Mouse (Mus musculus) layer of hippocampus, postnatal 14 days (tissue): ENCODE results near the gene Tmem246. TPM values are rescaled to one million over a fixed set of nuclear protein-coding genes. Genes with fewer than 3 reads are reported as not detected.

Source experiments
- total RNA-seq, 2 experiments: library from RNA; stranded (reverse); gene quantifications; 2 replicates each; pipeline ENCODE4 v1.2.3; 2021

Tmem246 gene
- total RNA-seq, 2 experiments from 2014 or later, result 65.7 to 73.9 TPM

Other genes starting within 250 kb of the Tmem246 start
- not detected for gene Acnat2, start 189.7 kb downstream of the Tmem246 start, total RNA-seq
- under 1 TPM in 1 of 2 experiments, not detected in 1; 0.32 TPM for gene Acnat1, start 124.0 kb downstream of the Tmem246 start, total RNA-seq
- gene Baat, start 91.3 kb downstream of the Tmem246 start, total RNA-seq, result under 1 TPM in 1 of 2 experiments, not detected in 1; 0.26 TPM
- gene Mrpl50, start 76.8 kb downstream of the Tmem246 start, total RNA-seq, result 10 to 100 TPM; 33.2 to 35.2 TPM
- gene Zfp189, start 76.7 kb downstream of the Tmem246 start, total RNA-seq, result 10 to 100 TPM; 21.3 to 25.7 TPM
- 1 to 10 TPM; 1.1 to 1.5 TPM for gene Aldob, start 48.3 kb downstream of the Tmem246 start, total RNA-seq
- gene Rnf20, start 34.1 kb upstream of the Tmem246 start, total RNA-seq, result 10 to 100 TPM; 71.0 to 78.1 TPM
- gene Ppp3r2, start 84.1 kb upstream of the Tmem246 start, total RNA-seq, result 1 to 10 TPM in 1 of 2 experiments, under 1 TPM in 1; 0.65 to 1.3 TPM
- gene Grin3a, start 247.9 kb upstream of the Tmem246 start, total RNA-seq, result 10 to 100 TPM; 45.9 to 47.8 TPM